Mouse (Mus musculus) testis, adult 2 months (tissue): ENCODE data around the gene Rrbp1.

Experiments used
- CTCF ChIP-seq: fragments of 200-500 bp; IDR thresholded peaks from 2 replicates; pipeline ENCODE4 v1.5.1; 2012; ENCODE audit warnings: low read depth, mild to moderate bottlenecking, inconsistent platforms, low read length, moderate library complexity; ENCODE audit not compliant: control insufficient read depth, insufficient read depth, insufficient replicate concordance
- POLR2A ChIP-seq: fragments of 200-500 bp; IDR thresholded peaks from 2 replicates; pipeline ENCODE4 v1.6.1; 2012; ENCODE audit warnings: low read depth, mild to moderate bottlenecking, inconsistent platforms, low read length, moderate library complexity; ENCODE audit not compliant: control insufficient read depth

GRCm38 (mm10) chr2:143980781-143981398 lies 30.2 kb downstream of the Rrbp1 start:
- TF ChIP-seq POLR2A = no peak
- TF ChIP-seq CTCF = peak; percentile 53; the same call in 1 of the 2 replicates
